Mouse (Mus musculus) urinary bladder, postnatal 4 days (tissue): ENCODE results near the gene Mnd1.

ENCODE experiments used
- DNase-seq, 2 experiments: peaks; one replicate each; pipeline ENCODE4 v3.0.0; 2021 to 2022; ENCODE audit warnings: low spot score in 2 of 2

Mnd1 gene

GRCm38 (mm10) chr3:84092875-84093274 lies 62.7 kb downstream of the Mnd1 start:
- no peak for DNase-seq

GRCm38 (mm10) chr3:84090982-84091381 lies 64.6 kb downstream of the Mnd1 start:
- no peak for DNase-seq

- DNase-seq: no peak
Measured at GRCm38 (mm10) chr3:84086921-84087320, 68.7 kb downstream of the Mnd1 start.

GRCm38 (mm10) chr3:84086337-84086736 lies 69.2 kb downstream of the Mnd1 start:
- DNase-seq: no peak

- no peak for DNase-seq
Measured at GRCm38 (mm10) chr3:84085429-84085828, 70.2 kb downstream of the Mnd1 start.

- DNase-seq: no peak
Measured at GRCm38 (mm10) chr3:84081208-84081722, 74.3 kb downstream of the Mnd1 start.

- no peak for DNase-seq
Measured at GRCm38 (mm10) chr3:84080074-84080473, 75.5 kb downstream of the Mnd1 start.

- DNase-seq: no peak
Measured at GRCm38 (mm10) chr3:84077505-84077904, 78.1 kb downstream of the Mnd1 start.

GRCm38 (mm10) chr3:84076543-84077332 lies 78.8 kb downstream of the Mnd1 start:
- DNase-seq: no peak

- no peak for DNase-seq
Measured at GRCm38 (mm10) chr3:84075516-84075915, 80.1 kb downstream of the Mnd1 start.

- DNase-seq: no peak
Measured at GRCm38 (mm10) chr3:84074777-84075176, 80.8 kb downstream of the Mnd1 start.

GRCm38 (mm10) chr3:84071641-84072040 lies 83.9 kb downstream of the Mnd1 start:
- DNase-seq: no peak

GRCm38 (mm10) chr3:84070811-84071210 lies 84.8 kb downstream of the Mnd1 start:
- DNase-seq: no peak

GRCm38 (mm10) chr3:84068831-84069709 lies 86.5 kb downstream of the Mnd1 start:
- no peak for DNase-seq

GRCm38 (mm10) chr3:84065825-84066224 lies 89.8 kb downstream of the Mnd1 start:
- DNase-seq: no peak

GRCm38 (mm10) chr3:84063369-84063914 lies 92.1 kb downstream of the Mnd1 start:
- DNase-seq: no peak

GRCm38 (mm10) chr3:84061523-84062453 lies 93.8 kb downstream of the Mnd1 start:
- no peak for DNase-seq

- DNase-seq: no peak
Measured at GRCm38 (mm10) chr3:84060946-84061345, 94.6 kb downstream of the Mnd1 start.

GRCm38 (mm10) chr3:84060128-84060527 lies 95.5 kb downstream of the Mnd1 start:
- no peak for DNase-seq

- no peak for DNase-seq
Measured at GRCm38 (mm10) chr3:84059676-84060075, 95.9 kb downstream of the Mnd1 start.

GRCm38 (mm10) chr3:84059261-84059660 lies 96.3 kb downstream of the Mnd1 start:
- DNase-seq: no peak
